Mouse (Mus musculus) CH12.LX (cell line): Measurements from ENCODE around the gene Lin28a. TPM values are rescaled to one million over a fixed set of nuclear protein-coding genes. Genes with fewer than 3 reads are reported as not detected.

Experiments
- DNase-seq: peaks from one replicate; pipeline ENCODE4 v3.0.0-alpha.2; 2013; ENCODE audit errors: extremely low read depth
- H3K27ac ChIP-seq: 2 replicates; pipeline ENCODE4 v1.5.1; 2012; ENCODE audit warnings: low read depth, mild to moderate bottlenecking, control low read depth, moderate library complexity; ENCODE audit not compliant: insufficient read depth
- H3K27me3 ChIP-seq: replicated peaks from 2 replicates; pipeline ENCODE3; 2012; ENCODE audit warnings: inconsistent platforms
- H3K36me3 ChIP-seq, 2 experiments: replicated peaks in 1 of 2; 2 replicates each; pipeline versions ENCODE3 to v1.6.1; 2012; ENCODE audit warnings: inconsistent platforms in 1 of 2, low read length in 1 of 2, mild to moderate bottlenecking in 1 of 2, mixed read lengths in 1 of 2, moderate library complexity in 1 of 2; ENCODE audit not compliant: control insufficient read depth in 1 of 2, insufficient read depth in 1 of 2
- H3K4me1 ChIP-seq, 2 experiments: 2 replicates each; pipeline ENCODE4 v1.6.1; 2012; ENCODE audit warnings: inconsistent platforms in 1 of 2, moderate library complexity in 1 of 2; ENCODE audit not compliant: insufficient read depth in 2 of 2, control insufficient read depth in 1 of 2
- H3K4me2 ChIP-seq: 2 replicates; pipeline ENCODE4 v1.6.1; 2012; ENCODE audit warnings: low read depth, mild to moderate bottlenecking, control low read depth; ENCODE audit not compliant: poor library complexity, insufficient read depth, severe bottlenecking
- H3K4me3 ChIP-seq, 3 experiments: fragments of 150-350 bp in 1 of 3; sonication (generic) in 1 of 3; replicated peaks in 1 of 3; 2 replicates each; pipeline versions ENCODE3 to v1.5.1; 2011 to 2012; ENCODE audit warnings: low read depth in 2 of 3, low read length in 2 of 3, mild to moderate bottlenecking in 2 of 3, moderate library complexity in 2 of 3, control low read depth in 1 of 3, improper control_type of control experiment in 1 of 3, inconsistent platforms in 1 of 3, mixed read lengths in 1 of 3; ENCODE audit not compliant: poor library complexity in 1 of 3
- H3K79me2 ChIP-seq: replicated peaks from 2 replicates; pipeline ENCODE4 v1.6.1; 2012; ENCODE audit warnings: mild to moderate bottlenecking, moderate library complexity; ENCODE audit not compliant: control insufficient read depth, poor library complexity, insufficient read depth, severe bottlenecking; ENCODE audit errors: extremely low read depth
- H3K9ac ChIP-seq: 2 replicates; pipeline ENCODE4 v1.6.1; 2012; ENCODE audit warnings: low read depth, mild to moderate bottlenecking, control low read depth, moderate library complexity; ENCODE audit not compliant: insufficient read depth
- H3K9me3 ChIP-seq: replicated peaks from 2 replicates; pipeline ENCODE3; 2012; ENCODE audit warnings: low read length, inconsistent platforms, mixed read lengths
- BHLHE40 ChIP-seq: IDR thresholded peaks from 2 replicates; pipeline ENCODE4 v1.6.1; 2011; ENCODE audit warnings: mild to moderate bottlenecking, low read depth, low read length, improper control_type of control experiment
- CHD1 ChIP-seq: IDR thresholded peaks from 2 replicates; pipeline ENCODE4 v1.6.1; 2012; ENCODE audit warnings: low read depth, low read length, improper control_type of control experiment, inconsistent platforms
- E2F4 ChIP-seq: IDR thresholded peaks from 2 replicates; pipeline ENCODE4 v1.6.1; 2011; ENCODE audit warnings: low read depth, low read length, improper control_type of control experiment; ENCODE audit not compliant: insufficient replicate concordance
- ELF1 ChIP-seq: IDR thresholded peaks from 2 replicates; pipeline ENCODE4 v1.6.1; 2014; ENCODE audit warnings: low read depth, mild to moderate bottlenecking, inconsistent platforms, low read length, improper control_type of control experiment
- EP300 ChIP-seq: IDR thresholded peaks from 2 replicates; pipeline ENCODE4 v1.6.1; 2011; ENCODE audit warnings: low read length, improper control_type of control experiment
- JUN ChIP-seq: IDR thresholded peaks from 2 replicates; pipeline ENCODE4 v1.6.1; 2011; ENCODE audit warnings: low read depth, mild to moderate bottlenecking, low read length, improper control_type of control experiment, moderate library complexity; ENCODE audit not compliant: insufficient read depth
- JUND ChIP-seq: conservative IDR thresholded peaks from 2 replicates; pipeline ENCODE4 v1.6.1; 2011; ENCODE audit warnings: low read depth, low read length, improper control_type of control experiment
- MXI1 ChIP-seq: IDR thresholded peaks from 2 replicates; pipeline ENCODE4 v1.6.1; 2011; ENCODE audit warnings: mild to moderate bottlenecking, low read depth, low read length, improper control_type of control experiment
- MYC ChIP-seq: IDR thresholded peaks from 2 replicates; pipeline ENCODE4 v1.6.1; 2011; ENCODE audit warnings: low read depth, mild to moderate bottlenecking, improper control_type of control experiment, low read length
- NRF1 ChIP-seq: IDR thresholded peaks from 2 replicates; pipeline ENCODE4 v1.6.1; 2014; ENCODE audit warnings: low read depth, mild to moderate bottlenecking, inconsistent platforms, low read length, improper control_type of control experiment, moderate library complexity
- PAX5 ChIP-seq: IDR thresholded peaks from 2 replicates; pipeline ENCODE4 v1.6.1; 2012; ENCODE audit warnings: low read length, inconsistent platforms, mixed read lengths
- POLR2AphosphoS2 ChIP-seq: IDR thresholded peaks from 2 replicates; pipeline ENCODE4 v1.6.1; 2011; ENCODE audit warnings: low read depth, low read length, improper control_type of control experiment
- RAD21 ChIP-seq: IDR thresholded peaks from 2 replicates; pipeline ENCODE4 v1.6.1; 2011; ENCODE audit warnings: low read depth, mild to moderate bottlenecking, low read length, improper control_type of control experiment, moderate library complexity
- SIN3A ChIP-seq: IDR thresholded peaks from 2 replicates; pipeline ENCODE4 v1.6.1; 2012; ENCODE audit warnings: low read length, improper control_type of control experiment, inconsistent platforms
- SMC3 ChIP-seq: IDR thresholded peaks from 2 replicates; pipeline ENCODE4 v1.6.1; 2011; ENCODE audit warnings: low read depth, low read length, improper control_type of control experiment
- TCF12 ChIP-seq: IDR thresholded peaks from 2 replicates; pipeline ENCODE4 v1.6.1; 2014; ENCODE audit warnings: low read depth, mild to moderate bottlenecking, inconsistent platforms, low read length, improper control_type of control experiment
- UBTF ChIP-seq: IDR thresholded peaks from 2 replicates; pipeline ENCODE4 v1.6.1; 2012; ENCODE audit warnings: low read depth, mild to moderate bottlenecking, inconsistent platforms, low read length, improper control_type of control experiment, moderate library complexity
- USF1 ChIP-seq: IDR thresholded peaks from 2 replicates; pipeline ENCODE4 v1.6.1; 2014; ENCODE audit warnings: low read depth, mild to moderate bottlenecking, inconsistent platforms, low read length, improper control_type of control experiment
- ZC3H11A ChIP-seq: IDR thresholded peaks from 2 replicates; pipeline ENCODE4 v1.6.1; 2012; ENCODE audit warnings: low read depth, mild to moderate bottlenecking, inconsistent platforms, low read length, improper control_type of control experiment
- dilution Hi-C: fragments of 300-500 bp; cut with MboI; formaldehyde crosslinking; loops from 2 replicates; pipeline ENCODE4 v1.14.3; 2020; ENCODE audit warnings: low sequenced_read_pairs; ENCODE audit not compliant: extremely low pct_unique_long_range_greater_than_20kb, extremely low pct_ligation_motif_present
- in situ Hi-C: fragments of 300-500 bp; cut with MboI; formaldehyde crosslinking; loops from 3 replicates; pipeline ENCODE4 v1.14.3; 2019; ENCODE audit warnings: low sequenced_read_pairs, low pct_ligation_motif_present, low pct_unique_long_range_greater_than_20kb, mixed read lengths
- polyA plus RNA-seq: library from polyadenylated mRNA; unstranded; fragments of >175 nt; gene quantifications from 2 replicates; pipeline ENCODE4 v1.2.1, GENCODE M21; 2012; ENCODE audit warnings: low read depth; ENCODE audit not compliant: insufficient read length
- total RNA-seq, 2 experiments: library from RNA; depleted of rRNA; stranded (reverse); fragments of 300-350 nt in 1 of 2; fragments of >200 nt in 1 of 2; gene quantifications; 2 replicates each; pipeline ENCODE4 v1.2.3; 2012 to 2014

The Lin28a gene
- total and polyA plus RNA-seq, 3 experiments: 0.08 TPM; not detected in 2

DNA sequence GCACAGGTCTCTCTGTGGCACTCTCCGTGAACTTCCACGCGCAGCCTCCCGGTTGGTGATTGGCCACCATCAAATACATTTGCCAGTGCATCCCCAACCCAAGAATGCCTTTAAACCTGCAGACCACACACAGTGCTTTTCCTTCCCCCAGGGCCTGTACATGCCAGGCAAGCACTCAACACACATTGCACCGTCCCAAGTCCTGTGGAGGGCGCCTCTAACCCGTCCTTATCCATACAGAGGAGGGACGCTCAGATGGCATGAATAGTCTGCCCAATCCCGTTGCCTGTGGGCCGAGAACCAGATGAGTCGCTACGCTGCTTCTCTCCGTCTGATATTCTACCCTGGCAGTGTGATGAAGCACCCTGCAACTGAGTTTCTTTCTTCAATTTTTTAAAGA is 35.7 kb downstream of the Lin28a start:
- H3K79me2 ChIP-seq: no peaks in the 10 kb centered on the region
- no peak overlapping the region for H3K4me2 ChIP-seq
- H3K4me3 ChIP-seq: no peak overlapping the region
- no peak for DNase-seq
- dilution Hi-C loops: no loop called here
- no peak overlapping the region for H3K27ac ChIP-seq
- no peaks in the 10 kb centered on the region for H3K9me3 ChIP-seq
- H3K27me3 ChIP-seq: no peaks in the 10 kb centered on the region
- H3K4me1 ChIP-seq: peaks cover 0 to 4% of the 10 kb centered on the region in 2 experiments; a peak in 1 of 4 replicates
- TF ChIP-seq MXI1: no peak
- no peak for TF ChIP-seq BHLHE40
- no peak for TF ChIP-seq MYC
- TF ChIP-seq E2F4: no peak
- no peak for TF ChIP-seq USF1
- TF ChIP-seq ELF1: no peak
- TF ChIP-seq EP300: no peak
- TF ChIP-seq RAD21: no peak
- no peak for TF ChIP-seq NRF1
- no peak for TF ChIP-seq PAX5
- in situ Hi-C loops: no loop called here
- H3K36me3 ChIP-seq: peaks cover 55 to 85% of the 10 kb centered on the region in 2 experiments
- H3K9ac ChIP-seq: no peak overlapping the region

DNA sequence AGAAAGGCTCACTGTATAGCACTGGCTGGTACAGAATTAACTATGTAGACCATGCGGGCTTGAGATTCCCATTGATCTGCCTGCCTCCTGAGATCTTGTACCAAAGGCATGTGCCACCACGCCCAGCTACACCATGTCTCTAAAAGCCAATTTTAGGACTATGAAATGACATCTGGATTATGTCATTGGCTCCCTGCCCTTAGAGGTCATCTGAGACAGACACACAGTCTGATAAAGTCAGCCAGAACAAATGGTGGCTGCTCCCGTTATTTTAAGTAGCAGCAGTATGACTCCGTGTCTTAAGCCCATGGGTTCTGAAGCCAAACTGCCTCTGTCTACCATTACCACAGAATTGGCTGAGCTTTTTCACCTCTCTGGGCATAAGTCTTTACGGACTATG is 38.1 kb downstream of the Lin28a start:
- TF ChIP-seq SIN3A (no peak), TCF12 (no peak), POLR2AphosphoS2 (no peak), JUN (no peak), SMC3 (no peak), NRF1 (no peak), RAD21 (no peak), JUND (no peak), ZC3H11A (no peak), UBTF (no peak), CHD1 (no peak)
- H3K4me2 ChIP-seq: no peak overlapping the region
- H3K27ac ChIP-seq: no peak overlapping the region
- H3K4me1 ChIP-seq: peaks cover 0 to 4% of the 10 kb centered on the region in 2 experiments; a peak in 1 of 4 replicates
- no peaks in the 10 kb centered on the region for H3K27me3 ChIP-seq
- no peaks in the 10 kb centered on the region for H3K79me2 ChIP-seq
- dilution Hi-C loops (no loop called here), in situ Hi-C loops (no loop called here)
- H3K9me3 ChIP-seq: no peaks in the 10 kb centered on the region
- peaks cover 51 to 85% of the 10 kb centered on the region in 2 experiments for H3K36me3 ChIP-seq
- H3K4me3 ChIP-seq: no peak overlapping the region
- no peak overlapping the region for H3K9ac ChIP-seq
- DNase-seq: no peak
